Mouse (Mus musculus) olfactory bulb, adult 2 months (tissue): Measurements from ENCODE around the gene Slc25a25.

Experiments
- CTCF ChIP-seq: fragments of 200-500 bp; IDR thresholded peaks from 2 replicates; pipeline ENCODE4 v1.5.1; 2012; ENCODE audit warnings: low read depth, mild to moderate bottlenecking, low read length, moderate library complexity; ENCODE audit not compliant: insufficient read depth
- POLR2A ChIP-seq: fragments of 200-500 bp; IDR thresholded peaks from 2 replicates; pipeline ENCODE4 v1.6.1; 2012; ENCODE audit warnings: mild to moderate bottlenecking, low read depth, low read length, moderate library complexity; ENCODE audit not compliant: insufficient read depth

DNA sequence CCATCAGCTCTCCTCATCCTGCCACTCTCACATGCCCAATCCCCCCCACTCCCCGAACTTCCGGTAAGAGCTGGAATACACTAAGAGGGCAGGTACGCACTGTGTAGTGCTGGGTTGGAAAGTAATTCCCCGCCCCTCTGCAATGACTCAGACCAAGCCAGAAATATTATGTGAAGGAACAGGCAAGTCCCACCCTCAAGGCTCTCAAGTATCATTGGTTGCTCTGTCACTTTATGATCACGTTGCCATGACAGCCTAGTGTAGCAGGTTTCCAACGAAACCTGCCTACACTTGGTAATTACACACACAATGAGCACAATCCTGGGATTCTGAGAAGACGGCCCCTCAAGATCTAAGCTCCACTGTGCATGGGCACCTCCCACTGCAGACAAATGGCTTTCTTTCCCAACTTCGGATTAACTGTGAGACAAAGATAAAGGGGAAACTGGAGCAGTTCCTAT lies 23.0 kb downstream of the Slc25a25 start:
- TF ChIP-seq CTCF, result no peak
- TF ChIP-seq POLR2A, result no peak
